Mouse (Mus musculus): ENCODE measurements around the gene Nthl1. TPM values are rescaled to one million over a fixed set of nuclear protein-coding genes. Genes with fewer than 3 reads are reported as not detected.

The Nthl1 gene
- polyA plus RNA-seq, 1 experiment from 2014 or later, result 15.6 TPM

- Histone ChIP-seq H3K4me2 (replicated peaks) (peak overlapping the region; percentile 24; the same call in 1 of the 2 replicates), H3K4me3 (replicated peaks) (no peak overlapping the region), H3K9ac (0 out of 2 replicates have a peak overlapping the region, but pooled peaks have one; percentile 13), H3K27me3 (replicated peaks) (no peaks in the 10 kb centered on the region), H3K36me3 (peaks cover 6% of the 10 kb centered on the region; the same call in 1 of the 2 replicates), H3K9me3 (no peaks in the 10 kb centered on the region), H3K27ac (peak overlapping the region; percentile 81), H3K4me1 (replicated peaks) (peaks cover 37% of the 10 kb centered on the region)
- ATAC-seq, result peak; percentile 18; the same call in 1 of the 2 replicates
- 76% methylated on average over 9 of the region's 9 CpGs for WGBS
Observed at GRCm38 (mm10) chr17:24644875-24645721, 12.6 kb downstream of the Nthl1 start.

DNA sequence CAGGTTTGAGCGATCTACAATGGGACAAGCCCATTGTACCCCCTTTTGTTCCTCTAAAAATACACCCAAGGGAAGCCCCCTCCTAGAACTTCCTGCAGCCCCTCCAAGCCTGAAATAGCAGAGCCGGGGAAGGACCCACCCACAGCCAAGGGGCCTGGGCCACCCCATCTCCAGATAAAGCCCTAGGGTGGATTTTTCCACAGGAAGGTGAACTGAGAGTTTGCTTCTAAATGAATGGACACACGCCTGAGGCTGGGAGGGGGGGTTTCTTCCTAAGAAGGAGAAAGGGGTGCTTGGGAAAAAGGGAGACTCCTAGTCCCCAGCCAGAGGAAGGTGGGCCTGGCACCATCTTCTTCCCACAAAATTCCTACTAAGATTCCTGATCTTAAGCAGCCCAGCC lies 13.4 kb downstream of the Nthl1 start:
- no peak overlapping the region for H3K4me2 ChIP-seq (replicated peaks)
- no peaks in the 10 kb centered on the region for H3K36me3 ChIP-seq
- peak overlapping the region; percentile 81 for H3K27ac ChIP-seq
- no peaks in the 10 kb centered on the region for H3K27me3 ChIP-seq (replicated peaks)
- 75% methylated on average over 3 of the region's 3 CpGs for WGBS
- H3K4me1 ChIP-seq (replicated peaks), result peaks cover 40% of the 10 kb centered on the region
- H3K9me3 ChIP-seq, result no peaks in the 10 kb centered on the region
- no peak overlapping the region for H3K4me3 ChIP-seq (replicated peaks)
- H3K9ac ChIP-seq, result no peak overlapping the region
- ATAC-seq, result no peak

- Histone ChIP-seq H3K27me3 (replicated peaks) (no peaks in the 10 kb centered on the region), H3K4me2 (replicated peaks) (no peak overlapping the region), H3K4me3 (replicated peaks) (no peak overlapping the region), H3K9ac (no peak overlapping the region), H3K27ac (0 out of 2 replicates have a peak overlapping the region, but pooled peaks have one; percentile 81), H3K4me1 (replicated peaks) (peaks cover 40% of the 10 kb centered on the region), H3K36me3 (no peaks in the 10 kb centered on the region), H3K9me3 (no peaks in the 10 kb centered on the region)
- WGBS, result 88% methylated on average over 4 of the region's 4 CpGs
- no peak for ATAC-seq
Observed at GRCm38 (mm10) chr17:24646381-24646780, 13.9 kb downstream of the Nthl1 start.

- no peaks in the 10 kb centered on the region for H3K36me3 ChIP-seq
- H3K4me3 ChIP-seq (replicated peaks), result peak overlapping the region; percentile 14; the same call in 1 of the 2 replicates
- WGBS, result 76% methylated on average over 11 of the region's 11 CpGs
- H3K9ac ChIP-seq, result no peak overlapping the region; the same call in 1 of the 2 replicates
- H3K9me3 ChIP-seq, result no peaks in the 10 kb centered on the region
- no peak overlapping the region; the same call in 1 of the 2 replicates for H3K4me2 ChIP-seq (replicated peaks)
- no peaks in the 10 kb centered on the region for H3K27me3 ChIP-seq (replicated peaks)
- 0 out of 2 replicates have a peak overlapping the region, but pooled peaks have one; percentile 17 for H3K27ac ChIP-seq
- ATAC-seq, result no peak
- peaks cover 40% of the 10 kb centered on the region for H3K4me1 ChIP-seq (replicated peaks)
Observed at GRCm38 (mm10) chr17:24647493-24647892, 15.0 kb downstream of the Nthl1 start.

GRCm38 (mm10) chr17:24648731-24649377 lies 16.4 kb downstream of the Nthl1 start:
- H3K4me2 ChIP-seq (replicated peaks), result peak overlapping the region; percentile 99
- H3K27ac ChIP-seq, result no peak overlapping the region
- H3K4me3 ChIP-seq (replicated peaks), result peak overlapping the region; percentile 72
- H3K4me1 ChIP-seq (replicated peaks), result peaks cover 36% of the 10 kb centered on the region
- no peak for ATAC-seq
- 72% methylated on average over 10 of the region's 10 CpGs for WGBS
- no peaks in the 10 kb centered on the region for H3K27me3 ChIP-seq (replicated peaks)
- H3K36me3 ChIP-seq, result no peaks in the 10 kb centered on the region
- no peaks in the 10 kb centered on the region for H3K9me3 ChIP-seq
- H3K9ac ChIP-seq, result peak overlapping the region; percentile 82; the same call in 1 of the 2 replicates

GRCm38 (mm10) chr17:24649581-24650069 lies 17.1 kb downstream of the Nthl1 start:
- Histone ChIP-seq H3K9ac (peak overlapping the region; percentile 82), H3K4me3 (replicated peaks) (peak overlapping the region; percentile 72), H3K9me3 (no peaks in the 10 kb centered on the region), H3K27ac (peak overlapping the region; percentile 65), H3K27me3 (replicated peaks) (no peaks in the 10 kb centered on the region), H3K36me3 (no peaks in the 10 kb centered on the region), H3K4me1 (replicated peaks) (peaks cover 32% of the 10 kb centered on the region), H3K4me2 (replicated peaks) (peak overlapping the region; percentile 99)
- WGBS, result 1% methylated on average over 35 of the region's 35 CpGs
- peak; percentile 65 for ATAC-seq

DNA sequence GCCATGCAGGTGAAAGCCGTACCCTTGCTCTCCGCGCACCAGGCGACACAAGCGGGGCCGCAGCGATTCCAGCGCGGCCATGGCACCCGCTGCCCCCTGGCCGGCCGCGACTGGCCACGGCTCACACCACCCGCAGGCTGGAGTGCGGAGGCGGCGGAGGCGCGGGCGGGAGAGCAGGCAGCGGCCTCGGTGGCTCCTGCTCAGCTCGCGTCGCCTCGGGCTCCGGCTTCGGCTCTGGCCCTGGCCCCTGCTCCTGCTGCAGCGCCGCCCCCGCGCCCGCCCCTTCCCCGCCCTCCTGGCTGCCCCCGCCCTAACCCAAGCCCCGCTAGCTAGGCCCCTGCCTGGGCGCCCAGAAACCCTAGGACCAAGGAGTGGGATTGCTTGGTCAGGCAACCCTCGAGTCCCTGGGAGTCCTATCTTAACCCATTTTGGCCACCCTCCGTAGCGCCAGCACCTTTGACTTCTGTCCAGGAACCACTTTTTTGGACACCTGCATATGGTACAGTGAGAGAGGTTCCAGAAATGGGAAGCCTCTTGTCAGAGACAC lies 17.7 kb downstream of the Nthl1 start, which contains the start of gene Slc9a3r2:
TSS of gene Slc9a3r2 (minus strand) at position 258 of the 547 bp plus-strand sequence.
- H3K27ac ChIP-seq, result peak within 1 kb of the TSS; percentile 65
- H3K9me3 ChIP-seq, result no peaks in the 10 kb centered on the region
- peak; percentile 83 for ATAC-seq
- peaks cover 26% of the 10 kb centered on the region for H3K4me1 ChIP-seq (replicated peaks)
- H3K27me3 ChIP-seq (replicated peaks), result no peaks in the 10 kb centered on the region
- H3K9ac ChIP-seq, result peak within 1 kb of the TSS; percentile 82
- under 1% methylated on average over 37 of the region's 41 CpGs for WGBS
- H3K36me3 ChIP-seq, result no peaks in the 10 kb centered on the region
- peak within 1 kb of the TSS; percentile 99 for H3K4me2 ChIP-seq (replicated peaks)
- H3K4me3 ChIP-seq (replicated peaks), result peak within 1 kb of the TSS; percentile 72

GRCm38 (mm10) chr17:24650766-24651165 lies 18.3 kb downstream of the Nthl1 start:
- Histone ChIP-seq H3K27me3 (replicated peaks) (no peaks in the 10 kb centered on the region), H3K27ac (no peak overlapping the region), H3K4me1 (replicated peaks) (peaks cover 23% of the 10 kb centered on the region), H3K9ac (no peak overlapping the region), H3K9me3 (no peaks in the 10 kb centered on the region), H3K36me3 (no peaks in the 10 kb centered on the region), H3K4me3 (replicated peaks) (peak overlapping the region; percentile 72; the same call in 1 of the 2 replicates), H3K4me2 (replicated peaks) (no peak overlapping the region; the same call in 1 of the 2 replicates)
- no peak for ATAC-seq
- WGBS, result 73% methylated on average over 4 of the region's 4 CpGs

DNA sequence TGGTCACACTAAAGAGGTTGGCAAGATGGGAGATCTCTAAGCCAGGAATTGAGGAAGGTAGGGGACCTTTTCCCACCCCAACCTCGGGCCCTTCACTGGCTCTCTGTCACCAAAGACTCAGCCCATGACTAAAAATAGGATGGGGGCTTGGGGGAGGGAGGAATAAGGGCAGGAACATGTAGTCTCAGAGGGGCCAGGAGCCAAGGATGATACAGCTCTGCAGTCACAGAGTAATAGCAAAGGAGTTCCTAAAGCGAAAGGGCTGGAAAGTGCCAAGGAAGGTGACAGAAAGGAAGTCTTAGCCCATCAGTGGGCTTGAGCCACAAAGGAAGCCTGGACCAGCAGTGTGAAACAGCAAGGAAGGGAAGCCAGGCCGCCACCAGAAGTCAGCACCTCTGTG lies 19.4 kb downstream of the Nthl1 start:
- Histone ChIP-seq H3K36me3 (no peaks in the 10 kb centered on the region), H3K27ac (no peak overlapping the region), H3K4me2 (replicated peaks) (no peak overlapping the region), H3K9ac (no peak overlapping the region), H3K27me3 (replicated peaks) (0 out of 2 replicates have a peak, but pooled peaks cover under 1% of the 10 kb centered on the region), H3K4me3 (replicated peaks) (no peak overlapping the region), H3K4me1 (replicated peaks) (peaks cover 23% of the 10 kb centered on the region), H3K9me3 (no peaks in the 10 kb centered on the region)
- WGBS, result 67% methylated on average over 3 of the region's 3 CpGs
- no peak for ATAC-seq

GRCm38 (mm10) chr17:24653967-24654710 lies 21.7 kb downstream of the Nthl1 start:
- 5% methylated on average over 19 of the region's 19 CpGs for WGBS

DNA sequence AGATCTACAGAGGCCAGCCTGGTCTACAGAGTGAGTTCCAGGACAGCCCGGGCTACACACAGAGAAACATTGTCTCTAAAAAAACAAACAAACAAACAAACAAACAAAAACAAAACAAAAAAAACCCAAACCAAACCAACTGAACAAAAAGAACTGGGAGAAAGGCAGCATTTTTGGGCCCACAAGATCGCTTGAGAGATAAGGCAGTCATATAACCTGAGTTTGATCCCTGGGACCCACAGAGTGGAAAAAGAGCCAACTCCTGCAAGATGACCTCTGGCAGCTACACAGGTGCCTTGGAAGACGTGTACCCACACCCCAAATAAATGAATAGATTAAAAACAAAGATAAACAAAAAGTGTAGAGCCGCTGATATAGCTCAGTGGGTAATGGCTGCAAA lies 22.5 kb downstream of the Nthl1 start:
- 69% methylated on average over 4 of the region's 4 CpGs for WGBS
- Histone ChIP-seq H3K4me1 (replicated peaks) (peaks cover 17% of the 10 kb centered on the region), H3K27me3 (replicated peaks) (peaks cover 30% of the 10 kb centered on the region), H3K9me3 (no peaks in the 10 kb centered on the region), H3K4me3 (replicated peaks) (no peak overlapping the region), H3K27ac (no peak overlapping the region), H3K4me2 (replicated peaks) (no peak overlapping the region), H3K36me3 (no peaks in the 10 kb centered on the region), H3K9ac (no peak overlapping the region)
- no peak for ATAC-seq

More at GRCm38 (mm10) chr17:24653967-24654710, 21.7 kb downstream of the Nthl1 start:
- peak; percentile 58 for ATAC-seq
- H3K36me3 ChIP-seq, result no peaks in the 10 kb centered on the region
- H3K4me3 ChIP-seq (replicated peaks), result peak overlapping the region; percentile 25; the same call in 1 of the 2 replicates
- no peak overlapping the region for H3K27ac ChIP-seq
- peaks cover 23% of the 10 kb centered on the region for H3K27me3 ChIP-seq (replicated peaks)
- H3K4me1 ChIP-seq (replicated peaks), result peaks cover 24% of the 10 kb centered on the region
- no peaks in the 10 kb centered on the region for H3K9me3 ChIP-seq
- H3K9ac ChIP-seq, result no peak overlapping the region
- peak overlapping the region; percentile 64 for H3K4me2 ChIP-seq (replicated peaks)

Measured in intestine, embryonic 15.5 days (tissue).